Mouse (Mus musculus): ENCODE measurements around the gene Sorl1. TPM values are rescaled to one million over a fixed set of nuclear protein-coding genes. Genes with fewer than 3 reads are reported as not detected.

The Sorl1 gene
- polyA plus RNA-seq, 2 experiments, result 7.9 to 8.2 TPM

- no peak for TF ChIP-seq POLR2A (IDR thresholded peaks at IDR 0.05; ENCODE audit: borderline replicate concordance, extremely low read depth, insufficient read depth, insufficient read length)
- no peak overlapping the region for H3K9ac ChIP-seq (ENCODE audit: low read depth, low read length, severe bottlenecking)
- 86% methylated on average over 4 of the region's 4 CpGs for WGBS
- 0 out of 2 replicates have a peak, but pooled peaks cover 3% of the 10 kb centered on the region for H3K9me3 ChIP-seq (ENCODE audit: control insufficient read depth, low read length)
- ATAC-seq (ENCODE audit: low FRiP score, low read depth) (no peak), DNase-seq (ENCODE audit: low spot score) (no peak)
- no peaks in the 10 kb centered on the region for H3K27me3 ChIP-seq (ENCODE audit: control insufficient read depth, insufficient read depth, low read length)
- H3K27ac ChIP-seq (replicated peaks; ENCODE audit: low read depth, low read length), result no peak overlapping the region
- no peaks in the 10 kb centered on the region for H3K4me1 ChIP-seq (ENCODE audit: control insufficient read depth, insufficient read depth, low read length)
- H3K36me3 ChIP-seq (ENCODE audit: control insufficient read depth, insufficient read depth, low read length), result no peaks in the 10 kb centered on the region
- H3K4me3 ChIP-seq (replicated peaks; ENCODE audit: low read length), result no peak overlapping the region
- H3K4me2 ChIP-seq (replicated peaks; ENCODE audit: low read depth, low read length, severe bottlenecking), result no peak overlapping the region
Observed at GRCm38 (mm10) chr9:42163011-42163410, 38.9 kb upstream of the Sorl1 start.

DNA sequence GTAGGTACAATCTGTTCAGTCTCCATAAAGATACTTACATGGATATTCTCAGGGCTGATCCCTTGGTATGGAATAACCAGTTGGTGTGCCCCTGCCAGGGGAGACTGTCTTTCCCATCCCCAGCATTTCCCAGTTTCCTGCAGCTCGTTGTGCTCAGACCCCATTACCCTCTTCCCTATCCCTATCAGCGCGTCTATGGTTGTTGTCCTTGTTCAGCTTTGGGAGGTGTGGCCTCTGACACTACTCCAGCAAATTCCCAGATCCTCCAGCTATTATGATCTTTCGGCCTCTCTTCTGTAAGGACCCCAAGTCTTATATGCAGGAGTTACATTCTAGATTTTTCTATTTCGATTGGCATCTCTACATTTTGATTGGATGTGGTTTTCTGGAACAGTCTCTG is 35.3 kb upstream of the Sorl1 start:
- Histone ChIP-seq H3K36me3 (ENCODE audit: control insufficient read depth, insufficient read depth, low read length) (no peaks in the 10 kb centered on the region), H3K4me1 (ENCODE audit: control insufficient read depth, insufficient read depth, low read length) (no peaks in the 10 kb centered on the region), H3K27me3 (ENCODE audit: control insufficient read depth, insufficient read depth, low read length) (no peaks in the 10 kb centered on the region), H3K9ac (ENCODE audit: low read depth, low read length, severe bottlenecking) (no peak overlapping the region), H3K9me3 (ENCODE audit: control insufficient read depth, low read length) (no peaks in the 10 kb centered on the region), H3K4me2 (replicated peaks; ENCODE audit: low read depth, low read length, severe bottlenecking) (no peak overlapping the region), H3K27ac (replicated peaks; ENCODE audit: low read depth, low read length) (no peak overlapping the region), H3K4me3 (replicated peaks; ENCODE audit: low read length) (no peak overlapping the region)
- no peak for TF ChIP-seq POLR2A (IDR thresholded peaks at IDR 0.05; ENCODE audit: borderline replicate concordance, extremely low read depth, insufficient read depth, insufficient read length)
- ATAC-seq (ENCODE audit: low FRiP score, low read depth) (no peak), DNase-seq (ENCODE audit: low spot score) (no peak)
- whole genome bisulfite sequencing, result 66% methylated on average over 5 of the region's 5 CpGs

GRCm38 (mm10) chr9:42158652-42159051 is 34.6 kb upstream of the Sorl1 start:
- Histone ChIP-seq H3K4me2 (replicated peaks; ENCODE audit: low read depth, low read length, severe bottlenecking) (no peak overlapping the region), H3K4me3 (replicated peaks; ENCODE audit: low read length) (no peak overlapping the region), H3K27me3 (ENCODE audit: control insufficient read depth, insufficient read depth, low read length) (no peaks in the 10 kb centered on the region), H3K36me3 (ENCODE audit: control insufficient read depth, insufficient read depth, low read length) (no peaks in the 10 kb centered on the region), H3K9me3 (ENCODE audit: control insufficient read depth, low read length) (no peaks in the 10 kb centered on the region), H3K27ac (replicated peaks; ENCODE audit: low read depth, low read length) (no peak overlapping the region), H3K9ac (ENCODE audit: low read depth, low read length, severe bottlenecking) (no peak overlapping the region), H3K4me1 (ENCODE audit: control insufficient read depth, insufficient read depth, low read length) (no peaks in the 10 kb centered on the region)
- ATAC-seq (ENCODE audit: low FRiP score, low read depth) (no peak), DNase-seq (ENCODE audit: low spot score) (no peak)
- no peak for TF ChIP-seq POLR2A (IDR thresholded peaks at IDR 0.05; ENCODE audit: borderline replicate concordance, extremely low read depth, insufficient read depth, insufficient read length)
- WGBS, result 52% methylated on average over 5 of the region's 5 CpGs

- no peak for TF ChIP-seq POLR2A (IDR thresholded peaks at IDR 0.05; ENCODE audit: borderline replicate concordance, extremely low read depth, insufficient read depth, insufficient read length)
- Histone ChIP-seq H3K9ac (ENCODE audit: low read depth, low read length, severe bottlenecking) (no peak overlapping the region), H3K27ac (replicated peaks; ENCODE audit: low read depth, low read length) (no peak overlapping the region)
Observed at GRCm38 (mm10) chr9:42157981-42158380, 33.9 kb upstream of the Sorl1 start.

GRCm38 (mm10) chr9:42156566-42156965 is 32.5 kb upstream of the Sorl1 start:
- Histone ChIP-seq H3K27me3 (ENCODE audit: control insufficient read depth, insufficient read depth, low read length) (no peaks in the 10 kb centered on the region), H3K9me3 (ENCODE audit: control insufficient read depth, low read length) (no peaks in the 10 kb centered on the region), H3K9ac (ENCODE audit: low read depth, low read length, severe bottlenecking) (no peak overlapping the region), H3K36me3 (ENCODE audit: control insufficient read depth, insufficient read depth, low read length) (no peaks in the 10 kb centered on the region), H3K4me3 (replicated peaks; ENCODE audit: low read length) (no peak overlapping the region), H3K4me2 (replicated peaks; ENCODE audit: low read depth, low read length, severe bottlenecking) (no peak overlapping the region), H3K27ac (replicated peaks; ENCODE audit: low read depth, low read length) (no peak overlapping the region), H3K4me1 (ENCODE audit: control insufficient read depth, insufficient read depth, low read length) (no peaks in the 10 kb centered on the region)
- WGBS, result 83% methylated on average over 3 of the region's 3 CpGs
- no peak for TF ChIP-seq POLR2A (IDR thresholded peaks at IDR 0.05; ENCODE audit: borderline replicate concordance, extremely low read depth, insufficient read depth, insufficient read length)
- ATAC-seq (ENCODE audit: low FRiP score, low read depth) (no peak), DNase-seq (ENCODE audit: low spot score) (no peak)

More at GRCm38 (mm10) chr9:42157981-42158380, 33.9 kb upstream of the Sorl1 start:
- H3K9me3 ChIP-seq (ENCODE audit: control insufficient read depth, low read length), result no peaks in the 10 kb centered on the region
- no peak overlapping the region for H3K4me2 ChIP-seq (replicated peaks; ENCODE audit: low read depth, low read length, severe bottlenecking)
- WGBS, result 84% methylated on average over 5 of the region's 5 CpGs
- H3K27me3 ChIP-seq (ENCODE audit: control insufficient read depth, insufficient read depth, low read length), result no peaks in the 10 kb centered on the region
- H3K36me3 ChIP-seq (ENCODE audit: control insufficient read depth, insufficient read depth, low read length), result no peaks in the 10 kb centered on the region
- no peaks in the 10 kb centered on the region for H3K4me1 ChIP-seq (ENCODE audit: control insufficient read depth, insufficient read depth, low read length)
- H3K4me3 ChIP-seq (replicated peaks; ENCODE audit: low read length), result no peak overlapping the region
- no peak for DNase-seq (ENCODE audit: low spot score)
- no peak for ATAC-seq (ENCODE audit: low FRiP score, low read depth)

DNA sequence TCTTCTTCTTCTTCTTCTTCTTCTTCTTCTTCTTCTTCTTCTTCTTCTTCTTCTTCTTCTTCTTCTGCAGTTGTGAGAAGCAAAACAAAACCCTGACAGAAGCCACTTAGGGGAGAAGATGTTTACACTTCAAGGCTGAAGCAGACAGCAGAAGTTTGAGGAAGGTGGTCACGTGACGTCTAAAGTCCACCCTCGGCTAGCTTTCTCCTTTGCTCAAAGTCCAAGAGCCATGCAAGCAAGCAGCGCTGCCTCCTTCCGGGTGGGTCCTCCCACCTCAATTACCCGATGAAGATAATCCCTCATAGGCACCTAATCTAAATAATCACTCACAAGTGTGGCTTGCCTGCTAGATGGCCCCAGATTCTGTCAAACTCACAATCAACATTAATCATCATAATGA is 30.6 kb upstream of the Sorl1 start:
- no peaks in the 10 kb centered on the region for H3K4me1 ChIP-seq (ENCODE audit: control insufficient read depth, insufficient read depth, low read length)
- H3K27ac ChIP-seq (replicated peaks; ENCODE audit: low read depth, low read length), result no peak overlapping the region
- DNase-seq (ENCODE audit: low spot score), result no peak
- H3K4me2 ChIP-seq (replicated peaks; ENCODE audit: low read depth, low read length, severe bottlenecking), result no peak overlapping the region
- no peaks in the 10 kb centered on the region for H3K27me3 ChIP-seq (ENCODE audit: control insufficient read depth, insufficient read depth, low read length)
- no peak for TF ChIP-seq POLR2A (IDR thresholded peaks at IDR 0.05; ENCODE audit: borderline replicate concordance, extremely low read depth, insufficient read depth, insufficient read length)
- 82% methylated on average over 6 of the region's 6 CpGs for WGBS
- H3K9ac ChIP-seq (ENCODE audit: low read depth, low read length, severe bottlenecking), result no peak overlapping the region
- no peak for ATAC-seq (ENCODE audit: low FRiP score, low read depth)
- no peaks in the 10 kb centered on the region for H3K9me3 ChIP-seq (ENCODE audit: control insufficient read depth, low read length)
- H3K4me3 ChIP-seq (replicated peaks; ENCODE audit: low read length), result no peak overlapping the region
- H3K36me3 ChIP-seq (ENCODE audit: control insufficient read depth, insufficient read depth, low read length), result no peaks in the 10 kb centered on the region
